ENCODE assay signal across 23 mouse cellular contexts in genomic region chr4:130169411-130169971, GRCm38 (mm10). TPM values are rescaled to one million over a fixed set of nuclear protein-coding genes. Genes with fewer than 3 reads are reported as not detected.
DNase-seq lines count a peak whose midpoint lies in the region; ATAC-seq and TF ChIP-seq lines count a peak whose summit lies in the region.
"Had no signal": no experiment of that assay in that cellular context is flagged by ENCODE, and none has a peak within 500 bp of the region (broad histone marks: within the 10 kb centered on the region; RNA-seq: fewer than 3 reads in every experiment).

No protein-coding gene starts in this region.

- H3K9me3 ChIP-seq in heart, embryonic 15.5 days (replicated peaks) = no peaks in the 10 kb centered on the region
- H3K9me3 ChIP-seq in E14TG2a.4 (ENCODE audit: low read length) = no peaks in the 10 kb centered on the region
- no peaks in the 10 kb centered on the region for H3K9me3 ChIP-seq in forebrain, postnatal 0 days (ENCODE audit: low read length)
- H3K9me3 ChIP-seq: forebrain, embryonic 15.5 days; hindbrain, embryonic 13.5 days had no signal

- peak overlapping the region; percentile 85 for H3K27ac ChIP-seq in heart, embryonic 15.5 days
- H3K27ac ChIP-seq in forebrain, postnatal 0 days (ENCODE audit: low read depth, low read length) = no peak overlapping the region
- H3K27ac ChIP-seq: forebrain, embryonic 15.5 days; hindbrain, embryonic 13.5 days had no signal

- intact Hi-C loops in heart, postnatal 14 days (cut with DNase I) = no loop called here

- peaks cover 87% of the 10 kb centered on the region for H3K4me1 ChIP-seq in heart, embryonic 15.5 days (replicated peaks)
- H3K4me1 ChIP-seq in E14TG2a.4 (replicated peaks; ENCODE audit: low read depth, low read length) = peaks cover 75% of the 10 kb centered on the region
- no peaks in the 10 kb centered on the region for H3K4me1 ChIP-seq in forebrain, postnatal 0 days (ENCODE audit: insufficient read depth)

- no peak for DNase-seq in heart, postnatal 14 days
- peak; percentile 57 for DNase-seq in MEL-GATA-1-ER (ENCODE audit: extremely low read depth, low read depth)
- peak; percentile 64 for DNase-seq in kidney, postnatal 14 days
- DNase-seq in thymus, postnatal 25 days = no peak
- no peak for DNase-seq in forebrain, postnatal 0 days
- DNase-seq: cerebellum, adult 11 months; liver; liver, postnatal 0 days; spleen, adult 18-20 months had no signal

- no peaks in the 10 kb centered on the region for H3K27me3 ChIP-seq in heart, embryonic 15.5 days
- peaks cover 86% of the 10 kb centered on the region for H3K27me3 ChIP-seq in E14TG2a.4 (ENCODE audit: insufficient read depth, low read length)
- H3K27me3 ChIP-seq in forebrain, postnatal 0 days (ENCODE audit: insufficient read depth, low read length) = peaks cover 7% of the 10 kb centered on the region

- H3K9ac ChIP-seq in heart, embryonic 15.5 days = no peak overlapping the region
- no peak overlapping the region for H3K9ac ChIP-seq in forebrain, postnatal 0 days
- H3K9ac ChIP-seq: forebrain, embryonic 15.5 days; hindbrain, embryonic 13.5 days; liver, postnatal 0 days had no signal

- 85% methylated on average over 16 of the region's 16 CpGs for WGBS in heart, embryonic 15.5 days
- 88% methylated on average over 16 of the region's 16 CpGs for WGBS in forebrain, postnatal 0 days

- no peaks in the 10 kb centered on the region for H3K36me3 ChIP-seq in heart, embryonic 15.5 days
- H3K36me3 ChIP-seq in E14TG2a.4 (ENCODE audit: insufficient read depth, low read length) = no peaks in the 10 kb centered on the region
- no peaks in the 10 kb centered on the region for H3K36me3 ChIP-seq in forebrain, postnatal 0 days (ENCODE audit: insufficient read depth)
- H3K36me3 ChIP-seq: forebrain, embryonic 15.5 days; hindbrain, embryonic 13.5 days had no signal

- TF ChIP-seq CTCF in E14TG2a.4 (conservative IDR thresholded peaks at IDR 0.05; ENCODE audit: low read length) = no peak
- TF ChIP-seq CTCF in forebrain, postnatal 0 days (IDR thresholded peaks at IDR 0.05; ENCODE audit: low read depth) = no peak

- H3K4me2 ChIP-seq in heart, embryonic 15.5 days = no peak overlapping the region
- no peak overlapping the region for H3K4me2 ChIP-seq in forebrain, postnatal 0 days (ENCODE audit: low read depth)
- H3K4me2 ChIP-seq: forebrain, embryonic 15.5 days; hindbrain, embryonic 13.5 days had no signal

- H3K4me3 ChIP-seq in heart, embryonic 15.5 days = no peak overlapping the region
- H3K4me3 ChIP-seq in E14TG2a.4 (replicated peaks; ENCODE audit: low read length) = 0 out of 2 replicates have a peak overlapping the region, but pooled peaks have one; percentile 1
- no peak overlapping the region for H3K4me3 ChIP-seq in forebrain, postnatal 0 days (ENCODE audit: low read depth, low read length)
- H3K4me3 ChIP-seq: erythroblast, embryonic 14.5 days; forebrain, embryonic 15.5 days; hindbrain, embryonic 13.5 days had no signal

- ATAC-seq in heart, embryonic 15.5 days (replicated peaks; ENCODE audit: insufficient number of reproducible peaks, insufficient read depth, low FRiP score, low read depth) = no peak
- no peak for ATAC-seq in forebrain, postnatal 0 days
- ATAC-seq: forebrain, embryonic 15.5 days; liver, postnatal 0 days; midbrain, embryonic 16.5 days had no signal

RNA-seq across cellular contexts. Expression of gene Tinagl1, which starts 5.4 kb away (rescaled TPM):
- polyA plus RNA-seq in heart, embryonic 15.5 days (2015; fragmentation: Nextera tagmentation; extraction: Ambion mirVana) = 52.0 and 57.2 TPM in 2 replicates
- total RNA-seq in heart, postnatal 14 days (2021) = 10 to 100 TPM; 67.5 to 74.6 TPM
- 3.5 and 6.7 TPM in 2 replicates for total RNA-seq in forebrain, postnatal 0 days (2014; rRNA removed)
- 3.5 and 4.5 TPM in 2 replicates for polyA plus RNA-seq in forebrain, postnatal 0 days (2015; fragmentation: Nextera tagmentation; extraction: Ambion mirVana)

RNA-seq across cellular contexts. Expression of gene Hcrtr1, which starts 30.3 kb away (rescaled TPM):
- 0.13 TPM in 1 of 2 replicates, not detected in the other for polyA plus RNA-seq in heart, embryonic 15.5 days (2015; fragmentation: Nextera tagmentation; extraction: Ambion mirVana)
- under 1 TPM in 1 of 2 experiments, not detected in 1; 0.12 TPM for total RNA-seq in heart, postnatal 14 days (2021)
- total RNA-seq in forebrain, postnatal 0 days (2014; rRNA removed) = 2.4 and 5.0 TPM in 2 replicates
- 1.6 and 2.5 TPM in 2 replicates for polyA plus RNA-seq in forebrain, postnatal 0 days (2015; fragmentation: Nextera tagmentation; extraction: Ambion mirVana)
- total RNA-seq: gastrocnemius, adult 18-20 months; megakaryocyte-erythroid progenitor cell, adult 5-6 weeks had no signal
- polyA plus RNA-seq: erythroblast, embryonic 14.5 days; intestine, embryonic 14.5 days; liver, postnatal 0 days had no signal

RNA-seq across cellular contexts. Expression of gene Gm853, which starts 52.7 kb away (rescaled TPM):
- not detected in 2 replicates for polyA plus RNA-seq in heart, embryonic 15.5 days (2015; fragmentation: Nextera tagmentation; extraction: Ambion mirVana)
- not detected for total RNA-seq in heart, postnatal 14 days (2021)
- 0.08 TPM in 1 of 2 replicates, not detected in the other for total RNA-seq in forebrain, postnatal 0 days (2014; rRNA removed)
- polyA plus RNA-seq in forebrain, postnatal 0 days (2015; fragmentation: Nextera tagmentation; extraction: Ambion mirVana) = 0.08 and 0.28 TPM in 2 replicates
- total RNA-seq: adrenal gland, adult 2 months; gastrocnemius, adult 18-20 months; left cerebral cortex, postnatal 14 days; megakaryocyte-erythroid progenitor cell, adult 5-6 weeks had no signal
- polyA plus RNA-seq: adrenal gland, adult 2 months; embryonic facial prominence, embryonic 11.5 days; erythroblast, embryonic 14.5 days; heart, embryonic 14.5 days; intestine, embryonic 14.5 days; liver, postnatal 0 days; midbrain, embryonic 16.5 days; stomach, embryonic 16.5 days had no signal

Comparison
In these comparisons a context has a peak if more than half of its experiments do, and no peak if none do; other contexts are left out.
1. DNase-seq: peak in MEL-GATA-1-ER (single experiment) and kidney, postnatal 14 days (single experiment); none in heart, postnatal 14 days (0 of 2), thymus, postnatal 25 days (single experiment) and forebrain, postnatal 0 days (single experiment).